Mouse (Mus musculus): Measurements from ENCODE around the gene Ccsap.

GRCm38 (mm10) chr8:123857361-123857760 lies 2.6 kb downstream of the Ccsap start:
- TF ChIP-seq MAFK (IDR thresholded peaks at IDR 0.05; ENCODE audit: insufficient read depth, low read depth, low read length) (no peak), ZC3H11A (IDR thresholded peaks at IDR 0.05; ENCODE audit: borderline replicate concordance, low read depth, low read length) (no peak)
